Mouse (Mus musculus) natural killer cell, adult 2 months (primary cell): ENCODE measurements around the gene Tmem50b.

Experiments used
- DNase-seq, 2 experiments: peaks; one replicate each; pipeline ENCODE4 v3.0.0; 2022; ENCODE audit warnings: low spot score in 2 of 2

Tmem50b gene

GRCm38 (mm10) chr16:91609501-91610245 is 12.1 kb upstream of the Tmem50b start:
- DNase-seq: no peak

DNA sequence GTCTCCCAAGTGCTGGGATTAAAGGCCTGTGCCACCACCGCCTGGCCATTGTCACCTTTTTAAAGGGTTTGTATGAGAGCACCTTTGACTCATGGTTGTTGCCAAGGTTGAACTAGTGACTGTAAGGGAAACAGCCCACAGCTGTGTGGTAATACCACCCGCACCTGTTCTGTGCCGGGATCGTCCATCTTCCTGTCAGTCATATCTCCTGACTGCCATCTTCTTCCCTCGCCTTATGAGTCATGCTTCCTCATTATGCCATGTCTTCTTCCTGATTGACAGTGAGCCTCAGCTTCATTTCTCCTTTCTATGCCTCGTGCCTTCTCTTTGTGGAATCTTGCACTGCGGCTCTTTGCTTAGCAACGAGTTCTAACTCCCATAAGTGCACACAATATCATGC is 9.4 kb upstream of the Tmem50b start:
- DNase-seq: no peak

DNA sequence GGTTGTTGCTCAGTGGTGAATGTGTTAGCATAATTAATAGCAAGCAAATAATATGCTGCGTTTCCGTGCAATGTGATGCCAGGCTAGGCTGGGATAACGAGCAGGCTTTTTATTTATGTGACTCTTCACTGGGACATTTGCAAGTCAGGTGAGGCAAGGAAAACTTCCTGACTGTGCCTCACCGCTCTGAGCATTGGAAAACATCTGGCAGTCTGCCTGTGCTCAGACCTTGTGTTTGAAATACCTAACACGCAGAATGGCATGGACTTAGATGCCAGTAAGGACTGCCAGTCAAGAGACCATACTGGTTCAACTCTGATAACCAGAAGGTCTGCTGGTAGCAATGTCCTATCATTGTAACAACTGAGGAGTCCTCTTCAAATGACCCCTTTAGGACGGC is 7.6 kb upstream of the Tmem50b start:
- DNase-seq: no peak

GRCm38 (mm10) chr16:91601693-91602092 is 4.1 kb upstream of the Tmem50b start:
- DNase-seq: no peak

- no peak for DNase-seq
Measured at GRCm38 (mm10) chr16:91601081-91601480, 3.5 kb upstream of the Tmem50b start.

DNA sequence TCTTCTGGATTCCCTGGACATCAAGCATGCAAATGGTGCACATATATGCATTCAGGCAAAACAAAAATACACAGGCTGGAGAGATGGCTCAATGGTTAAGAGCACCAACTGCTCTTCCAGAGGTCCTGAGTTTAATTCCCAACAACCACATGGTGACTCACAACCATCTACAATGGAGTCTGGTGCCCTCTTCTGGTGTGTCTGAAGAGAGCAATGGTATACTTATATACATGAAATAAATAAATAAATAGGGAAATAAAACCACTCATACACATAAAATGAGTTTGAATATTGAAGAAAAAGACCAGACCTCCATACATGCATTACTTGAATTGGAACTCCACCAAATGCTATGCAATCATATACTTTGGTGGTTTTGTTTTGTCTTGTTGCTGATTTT is 1.6 kb upstream of the Tmem50b start:
- no peak for DNase-seq

DNA sequence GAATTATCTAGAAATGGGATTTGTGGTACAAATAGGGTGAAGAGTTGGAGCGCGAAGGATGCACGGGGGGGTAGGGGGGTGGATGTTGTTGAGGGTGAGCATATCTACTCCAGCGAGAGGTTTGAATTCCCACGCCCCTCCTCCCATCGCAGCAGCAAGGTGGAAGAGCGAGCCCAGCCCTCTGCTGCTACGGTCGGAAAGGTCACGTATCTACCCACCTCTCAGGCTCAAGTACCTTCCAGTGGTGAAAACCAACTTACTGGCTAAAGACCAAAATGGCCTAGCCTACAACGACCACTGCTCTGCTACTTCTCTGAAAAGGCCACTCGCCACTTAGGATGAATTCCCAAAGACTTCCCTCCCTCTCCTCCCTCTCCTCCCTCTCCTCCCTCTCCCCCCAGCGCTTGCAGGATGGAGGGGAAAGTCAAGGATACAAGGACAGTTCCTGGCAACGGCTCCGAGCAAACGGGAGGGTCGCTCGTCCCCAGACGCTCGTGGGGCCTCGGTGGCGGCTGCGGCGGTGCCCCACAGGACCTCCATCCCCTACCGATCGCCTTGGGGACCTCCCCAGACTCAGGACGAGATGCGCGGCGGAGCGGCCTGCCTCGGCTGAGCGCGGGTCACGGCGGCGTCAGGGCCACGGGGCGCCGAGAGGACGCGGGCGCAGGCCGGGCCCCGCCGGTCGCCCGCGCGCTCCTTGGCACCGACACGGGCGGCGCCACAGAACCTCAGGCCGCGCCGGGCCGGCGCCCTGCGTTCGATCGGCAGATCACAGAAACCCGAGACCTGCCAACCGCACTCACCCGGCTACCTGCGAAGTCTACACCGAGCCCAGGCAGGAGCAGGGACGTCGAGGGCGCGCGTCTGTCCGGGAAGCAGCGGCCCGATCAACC is 575 bp downstream of the Tmem50b start:
- DNase-seq: no peak

GRCm38 (mm10) chr16:91596397-91596778 is 1.2 kb downstream of the Tmem50b start:
- DNase-seq: peak in 1 of 2 experiments; percentile 33

GRCm38 (mm10) chr16:91595076-91595475 is 2.5 kb downstream of the Tmem50b start:
- DNase-seq: no peak

DNA sequence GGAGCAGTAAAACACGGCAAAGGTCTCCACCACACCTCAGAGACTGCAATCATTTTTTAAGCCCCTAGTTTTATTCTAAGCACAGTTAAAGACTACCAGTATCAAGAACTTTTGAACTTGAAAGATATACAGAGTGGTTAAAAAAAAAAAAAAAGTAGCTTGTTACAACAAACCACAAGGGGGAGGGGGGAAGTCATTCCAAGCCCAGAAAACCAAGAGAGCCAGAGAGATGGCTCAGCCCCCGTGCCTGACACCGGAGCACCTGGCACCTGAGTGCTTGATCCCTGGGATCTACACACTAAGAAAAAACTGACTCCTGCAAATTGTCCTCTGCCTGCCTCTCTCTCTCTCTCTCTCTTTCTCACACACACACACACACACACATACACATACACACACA is 4.3 kb downstream of the Tmem50b start:
- DNase-seq: no peak

DNA sequence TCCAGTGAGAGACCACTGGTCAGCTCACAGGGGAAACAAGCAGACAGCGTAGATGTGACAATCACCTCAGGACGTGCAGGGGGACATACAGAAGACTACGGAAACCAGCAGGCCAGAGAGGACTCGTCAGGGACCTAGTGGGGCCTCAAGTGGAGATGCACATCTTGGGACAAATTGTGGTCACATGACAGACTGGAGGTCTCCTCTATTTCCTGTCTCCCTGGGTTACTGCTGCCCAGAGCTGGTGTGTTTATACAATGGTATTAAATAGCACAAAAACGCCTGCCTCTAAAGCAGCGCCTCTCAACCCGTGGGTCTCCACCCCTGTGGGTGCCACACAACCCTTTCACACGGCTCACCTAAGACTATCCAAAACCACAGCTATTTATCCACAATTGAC is 5.4 kb downstream of the Tmem50b start:
- no peak for DNase-seq

DNA sequence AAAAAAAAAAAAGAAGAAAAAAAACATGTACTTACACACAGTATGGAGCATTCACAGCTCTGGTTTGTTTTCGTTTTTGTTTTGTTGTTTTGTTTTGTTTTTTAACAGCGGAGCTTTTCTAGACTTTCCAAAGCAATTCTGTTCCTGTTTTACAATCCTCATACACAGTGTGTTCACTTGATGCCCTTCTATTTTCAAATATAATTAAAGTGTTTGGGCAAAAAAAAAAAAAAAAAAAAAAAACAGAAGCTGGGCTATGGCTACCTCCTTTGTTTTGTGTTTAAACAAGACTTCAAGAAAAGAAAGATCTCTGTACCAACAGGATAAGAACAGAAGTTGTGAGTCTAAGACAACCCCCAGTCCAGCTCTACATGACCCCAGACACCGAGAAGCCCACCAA is 8.9 kb downstream of the Tmem50b start:
- DNase-seq: no peak

GRCm38 (mm10) chr16:91587730-91588453 is 9.7 kb downstream of the Tmem50b start:
- DNase-seq: no peak

DNA sequence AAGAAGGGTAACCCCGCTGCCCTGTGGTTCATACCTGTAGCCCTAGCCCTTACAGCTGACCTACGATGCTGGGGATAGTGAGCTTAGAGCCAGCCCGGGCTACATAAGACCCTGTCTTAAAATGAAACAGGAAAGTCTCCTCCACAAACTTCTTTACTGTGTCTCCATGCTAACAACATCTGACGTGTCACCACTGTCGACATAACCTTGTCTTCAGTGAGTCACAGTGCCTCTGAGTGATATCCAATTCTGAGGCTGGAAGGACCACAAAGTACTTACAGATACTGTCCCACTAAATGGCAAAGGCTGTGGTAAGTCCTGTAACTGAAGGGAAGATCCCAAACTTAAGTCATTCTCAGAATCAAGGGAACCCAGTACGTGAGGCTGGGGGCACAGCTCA is 11.4 kb downstream of the Tmem50b start:
- DNase-seq: no peak

- no peak for DNase-seq
Measured at GRCm38 (mm10) chr16:91585617-91586016, 12.0 kb downstream of the Tmem50b start.

DNA sequence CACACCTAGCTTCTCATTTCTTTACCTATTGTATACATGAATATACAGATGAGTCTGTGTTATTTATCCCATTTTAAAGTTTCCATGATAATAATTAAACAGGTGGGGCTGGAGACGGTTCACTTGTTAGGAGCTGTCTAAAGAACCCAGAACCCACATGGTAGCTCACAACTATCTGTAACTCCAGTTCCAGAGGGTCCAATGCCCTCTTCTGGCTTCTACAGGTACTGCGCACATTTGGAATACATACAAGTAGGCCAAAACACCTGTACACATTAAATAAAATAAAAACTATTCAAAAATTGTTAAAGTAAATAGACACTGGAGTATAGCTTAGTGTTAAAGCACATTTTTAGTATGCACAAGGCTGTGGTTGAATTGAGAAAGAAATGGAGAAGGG is 15.3 kb downstream of the Tmem50b start:
- DNase-seq: peak; percentile 20 to 57

DNA sequence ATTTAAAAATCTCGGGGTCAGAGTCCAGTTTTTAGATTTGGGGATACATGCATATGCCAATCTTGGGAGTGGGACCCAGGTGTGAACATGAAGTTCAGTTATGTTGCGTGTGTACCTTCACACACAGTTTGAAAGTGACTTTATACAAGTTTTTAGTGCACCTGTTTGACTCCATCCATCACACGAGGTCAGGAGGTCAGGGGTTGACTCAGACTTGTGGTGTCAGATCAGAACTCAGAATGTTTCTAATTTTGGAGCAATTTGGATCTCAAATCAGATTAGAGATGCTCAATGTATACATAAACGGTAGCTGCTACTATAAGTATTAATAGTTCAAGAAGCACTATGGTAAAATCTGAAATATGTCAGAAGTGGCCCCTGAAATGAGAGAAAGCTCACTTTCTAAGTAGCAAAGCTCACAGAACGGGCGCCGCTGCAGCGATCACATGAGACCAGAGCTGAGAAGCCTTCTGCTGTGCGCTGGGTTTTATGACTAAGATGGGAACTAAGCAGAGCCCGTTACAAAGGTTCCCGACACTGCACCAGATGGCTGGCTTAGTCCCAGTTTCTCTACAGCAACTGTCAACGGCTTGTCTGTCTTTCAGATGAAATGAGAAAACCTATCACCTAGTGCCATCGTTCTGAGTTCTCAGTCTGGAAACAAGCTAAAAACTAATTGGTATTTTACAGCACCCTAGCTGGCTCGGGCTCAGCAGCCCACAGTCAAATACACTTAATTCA is 18.4 kb downstream of the Tmem50b start:
- DNase-seq: no peak

DNA sequence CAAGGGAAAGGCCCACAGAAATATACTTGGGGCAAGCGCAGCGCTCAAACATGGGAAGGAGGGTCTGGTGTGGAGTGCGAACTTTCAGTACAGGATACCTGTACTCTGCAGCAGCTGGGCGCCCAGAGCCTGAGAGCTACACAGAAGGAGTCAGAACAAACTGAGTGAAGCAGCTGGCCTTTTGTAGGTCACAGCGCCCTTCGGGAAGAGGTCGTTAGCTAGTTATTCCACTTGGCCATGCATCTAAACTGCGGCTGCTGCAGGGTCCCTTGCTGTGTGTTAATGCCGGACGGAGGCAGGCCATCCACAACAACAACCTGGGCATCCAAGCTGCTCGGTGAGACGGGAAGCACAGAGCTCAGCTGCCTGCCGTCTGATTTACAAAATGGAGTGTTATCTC is 22.4 kb downstream of the Tmem50b start:
- DNase-seq: no peak

- DNase-seq: no peak
Measured at GRCm38 (mm10) chr16:91571105-91571504, 26.5 kb downstream of the Tmem50b start.

- no peak for DNase-seq
Measured at GRCm38 (mm10) chr16:91568960-91569359, 28.6 kb downstream of the Tmem50b start.

DNA sequence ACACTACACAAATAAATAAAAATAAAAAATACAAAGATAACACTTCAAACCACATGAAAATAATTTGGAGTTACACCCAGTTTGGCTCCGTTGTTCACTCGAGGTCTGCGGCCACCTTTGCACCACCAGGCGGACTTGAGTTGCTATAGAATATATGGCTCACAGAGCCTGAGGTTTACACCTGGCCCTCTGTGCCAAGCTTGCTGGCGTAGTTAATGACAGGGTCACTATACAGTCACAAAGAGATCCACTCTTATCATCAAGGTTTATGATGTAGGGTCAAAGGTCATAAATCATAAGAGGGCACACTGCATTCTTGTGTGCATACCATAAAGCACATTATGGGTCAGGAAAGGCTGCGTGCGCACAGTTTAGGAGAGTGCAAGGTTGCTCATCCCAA is 31.6 kb downstream of the Tmem50b start:
- DNase-seq: no peak
